Mouse (Mus musculus) heart, postnatal 0 days (tissue): Measurements from ENCODE around the gene 4833439L19Rik. TPM values are rescaled to one million over a fixed set of nuclear protein-coding genes. Genes with fewer than 3 reads are reported as not detected.
A peak's percentile ranks its signal among the peaks of the same experiment; 100 is the strongest.

ENCODE experiments used
- ATAC-seq: fragments of 200-750 bp; cut with Nextera tagmentation; 2 replicates; pipeline ENCODE4 v1.8.0; 2017; ENCODE audit warnings: low read depth, moderate number of reproducible peaks, moderate library complexity; ENCODE audit not compliant: insufficient read depth
- DNase-seq: peaks from one replicate; pipeline ENCODE4 v3.0.0-alpha.2; 2016; ENCODE audit warnings: low spot score
- H3K27ac ChIP-seq: fragments of 300-500 bp; sonication (generic); 2 replicates; pipeline ENCODE4 v1.5.1; 2014; ENCODE audit warnings: low read depth, mild to moderate bottlenecking
- H3K27me3 ChIP-seq: fragments of 300-500 bp; sonication (generic); 2 replicates; pipeline ENCODE4 v1.6.1; 2014; ENCODE audit warnings: low read length, mixed read lengths; ENCODE audit not compliant: control insufficient read depth, insufficient read depth
- H3K36me3 ChIP-seq: fragments of 300-500 bp; sonication (generic); replicated peaks from 2 replicates; pipeline ENCODE4 v1.6.1; 2014; ENCODE audit warnings: low read length, mixed read lengths; ENCODE audit not compliant: control insufficient read depth, insufficient read depth
- H3K4me1 ChIP-seq: fragments of 300-500 bp; sonication (generic); 2 replicates; pipeline ENCODE4 v1.6.1; 2014; ENCODE audit warnings: antibody characterized with exemption; ENCODE audit not compliant: control insufficient read depth, insufficient read depth
- H3K4me2 ChIP-seq: fragments of 300-500 bp; sonication (generic); 2 replicates; pipeline ENCODE4 v1.6.1; 2014; ENCODE audit warnings: low read depth, mild to moderate bottlenecking, low read length, moderate library complexity
- H3K4me3 ChIP-seq: fragments of 300-500 bp; sonication (generic); 2 replicates; pipeline ENCODE4 v1.5.1; 2014; ENCODE audit warnings: low read depth, low read length
- H3K9ac ChIP-seq: fragments of 300-500 bp; sonication (generic); replicated peaks from 2 replicates; pipeline ENCODE4 v1.6.1; 2014; ENCODE audit warnings: low read depth, low read length, mixed read lengths
- H3K9me3 ChIP-seq: fragments of 300-500 bp; sonication (generic); replicated peaks from 2 replicates; pipeline ENCODE4 v1.6.1; 2016; ENCODE audit warnings: low read length; ENCODE audit not compliant: control insufficient read depth
- CTCF ChIP-seq: IDR thresholded peaks from 2 replicates; pipeline ENCODE4 v1.5.1; 2016; ENCODE audit warnings: antibody characterized with exemption, control low read depth, low read depth
- EP300 ChIP-seq: IDR thresholded peaks from 2 replicates; pipeline ENCODE4 v1.6.1; 2016; ENCODE audit warnings: antibody characterized with exemption, low read depth
- WGBS: fragments of 180-500 bp; shearing (Covaris S2); extraction: QIAGEN DNeasy Blood & Tissue Kit; methylation state at CpG from one replicate; pipeline ENCODE4 v1.1.7; 2014; 5-methylcytosine and 5-hydroxymethylcytosine counted together
- polyA plus RNA-seq: library from polyadenylated mRNA; unstranded; fragments of >200 nt; fragmentation: Nextera tagmentation; extraction: Ambion mirVana; gene quantifications from 2 replicates; pipeline ENCODE4 v1.2.1, GENCODE M21; 2015
- total RNA-seq: library from RNA; depleted of rRNA; stranded (reverse); fragments of >200 nt; gene quantifications from 2 replicates; pipeline ENCODE4 v1.2.3, GENCODE M21; 2014; ENCODE audit warnings: low replicate concordance

4833439L19Rik gene
- total and polyA plus RNA-seq, 2 experiments from 2014 or later, result 106 to 110 TPM

- TF ChIP-seq CTCF (no peak), EP300 (no peak)
- peaks cover 34% of the 10 kb centered on the region; the same call in 1 of the 2 replicates for H3K36me3 ChIP-seq
- no peak overlapping the region for H3K27ac ChIP-seq
- 54% methylated on average over 3 of the region's 3 CpGs for WGBS
- no peaks in the 10 kb centered on the region for H3K9me3 ChIP-seq
- ATAC-seq (no peak), DNase-seq (no peak)
- no peak overlapping the region for H3K4me3 ChIP-seq
- no peak overlapping the region for H3K9ac ChIP-seq
- peaks cover 5% of the 10 kb centered on the region; the same call in 1 of the 2 replicates for H3K4me1 ChIP-seq
- no peaks in the 10 kb centered on the region for H3K27me3 ChIP-seq
- no peak overlapping the region for H3K4me2 ChIP-seq
These were observed 37.4 kb upstream of the 4833439L19Rik start for GRCm38 (mm10) chr13:54602639-54603111.

GRCm38 (mm10) chr13:54598622-54599143 is 33.4 kb upstream of the 4833439L19Rik start:
- TF ChIP-seq CTCF (no peak), EP300 (no peak)
- Histone ChIP-seq H3K4me3 (no peak overlapping the region), H3K4me2 (no peak overlapping the region), H3K27ac (no peak overlapping the region), H3K9me3 (no peaks in the 10 kb centered on the region), H3K27me3 (no peaks in the 10 kb centered on the region), H3K36me3 (peaks cover 35% of the 10 kb centered on the region), H3K4me1 (peaks cover 31% of the 10 kb centered on the region), H3K9ac (no peak overlapping the region)
- DNase-seq, result no peak
- ATAC-seq, result no peak
- WGBS, result 89% methylated on average over 12 of the region's 12 CpGs

- ATAC-seq (no peak; the same call in 1 of the 2 replicates), DNase-seq (no peak)
- Histone ChIP-seq H3K27me3 (no peaks in the 10 kb centered on the region), H3K4me3 (no peak overlapping the region), H3K36me3 (peaks cover 32% of the 10 kb centered on the region), H3K9ac (no peak overlapping the region), H3K4me2 (peak overlapping the region; percentile 25), H3K27ac (peak overlapping the region; percentile 64), H3K4me1 (peaks cover 31% of the 10 kb centered on the region), H3K9me3 (no peaks in the 10 kb centered on the region)
- WGBS, result 28% methylated on average over 5 of the region's 5 CpGs
- no peak for TF ChIP-seq EP300
- TF ChIP-seq CTCF, result no peak
These were observed 31.6 kb upstream of the 4833439L19Rik start for GRCm38 (mm10) chr13:54596870-54597269.

GRCm38 (mm10) chr13:54596107-54596690 is 31.0 kb upstream of the 4833439L19Rik start:
- Histone ChIP-seq H3K4me3 (no peak overlapping the region), H3K9ac (no peak overlapping the region), H3K4me1 (peaks cover 34% of the 10 kb centered on the region), H3K4me2 (peak overlapping the region; percentile 25), H3K27ac (peak overlapping the region; percentile 64), H3K27me3 (no peaks in the 10 kb centered on the region), H3K9me3 (no peaks in the 10 kb centered on the region), H3K36me3 (peaks cover 32% of the 10 kb centered on the region)
- TF ChIP-seq EP300, result no peak
- ATAC-seq (peak; percentile 60), DNase-seq (peak; percentile 41)
- WGBS, result 46% methylated on average over 8 of the region's 8 CpGs

GRCm38 (mm10) chr13:54593617-54594016 is 28.4 kb upstream of the 4833439L19Rik start:
- Histone ChIP-seq H3K9ac (no peak overlapping the region), H3K36me3 (peaks cover 24% of the 10 kb centered on the region), H3K9me3 (no peaks in the 10 kb centered on the region), H3K4me2 (no peak overlapping the region), H3K27me3 (no peaks in the 10 kb centered on the region), H3K4me3 (no peak overlapping the region), H3K27ac (no peak overlapping the region), H3K4me1 (peaks cover 41% of the 10 kb centered on the region)
- TF ChIP-seq EP300 (no peak), CTCF (no peak)
- ATAC-seq (no peak), DNase-seq (no peak)
- WGBS, result 87% methylated on average over 11 of the region's 11 CpGs
